Mouse (Mus musculus): ENCODE measurements at regions not wholly inside any gene's neighbourhood (a gene's known extent, or its start where the extent isn't known, plus 50 kb on each side); places are given as distances from the start of the nearest gene placed in this dataset.

- 74% methylated on average over 17 of the region's 17 CpGs for WGBS
- no peaks in the 10 kb centered on the region for H3K4me1 ChIP-seq (replicated peaks; ENCODE audit: control insufficient read depth, insufficient read depth, low read length)
- TF ChIP-seq POLR2A (IDR thresholded peaks at IDR 0.05; ENCODE audit: control insufficient read depth, extremely low read depth, insufficient read depth, low read length, poor library complexity) (no peak), CTCF (IDR thresholded peaks at IDR 0.05; ENCODE audit: borderline replicate concordance, control insufficient read depth, extremely low read depth, insufficient read depth, low read length, poor library complexity) (no peak)
- no peak overlapping the region for H3K27ac ChIP-seq (ENCODE audit: control insufficient read depth, insufficient read depth, low read length)
- no peak for DNase-seq
- H3K36me3 ChIP-seq (ENCODE audit: control insufficient read depth, insufficient read depth, low read length) = no peaks in the 10 kb centered on the region
- H3K4me3 ChIP-seq (ENCODE audit: control insufficient read depth, insufficient read depth, low read length) = no peak overlapping the region
- no peaks in the 10 kb centered on the region for H3K27me3 ChIP-seq (ENCODE audit: control insufficient read depth, insufficient read depth, low read length)
Observed at GRCm38 (mm10) chr2:9433110-9433940, 447.7 kb upstream of the 4930412O13Rik start.

DNA sequence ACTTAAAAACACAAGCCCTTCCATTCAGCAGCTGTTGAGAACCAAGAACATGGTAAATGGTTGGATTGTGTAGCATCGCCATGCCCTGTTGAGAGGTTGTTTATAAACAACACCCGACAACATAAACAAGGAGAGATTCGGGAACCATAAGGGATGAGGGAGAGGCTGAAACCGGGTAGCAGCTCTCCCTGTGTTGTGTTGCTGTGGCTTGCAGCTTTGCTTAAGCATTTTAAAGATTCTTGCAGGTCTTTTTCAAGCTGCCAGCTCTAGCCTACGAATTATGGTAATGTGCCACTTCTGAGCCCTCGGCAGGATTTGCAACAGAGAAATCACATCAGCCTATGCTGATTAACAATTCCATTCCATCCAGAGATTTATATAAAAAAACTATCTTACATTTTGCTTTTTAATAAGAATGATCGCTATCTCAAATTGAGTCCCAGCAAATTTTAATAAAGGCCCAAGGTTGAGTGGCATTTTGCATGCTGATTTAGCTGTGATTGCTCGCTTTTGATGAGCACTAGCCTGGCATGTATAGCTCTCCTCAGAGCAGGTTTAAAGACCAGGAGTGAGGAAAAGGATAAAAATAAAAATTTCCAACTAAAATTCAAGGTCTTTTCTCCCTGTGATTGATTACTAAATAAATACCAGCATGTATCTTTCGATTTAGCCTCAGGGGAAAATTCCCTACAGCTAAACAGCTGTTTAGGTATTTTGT, 445.7 kb upstream of the 4930412O13Rik start:
- no peak overlapping the region for H3K4me3 ChIP-seq (ENCODE audit: control insufficient read depth, insufficient read depth, low read length)
- H3K4me1 ChIP-seq (replicated peaks; ENCODE audit: control insufficient read depth, insufficient read depth, low read length) = no peaks in the 10 kb centered on the region
- no peaks in the 10 kb centered on the region for H3K36me3 ChIP-seq (ENCODE audit: control insufficient read depth, insufficient read depth, low read length)
- 85% methylated on average over 9 of the region's 9 CpGs for WGBS
- H3K27ac ChIP-seq (ENCODE audit: control insufficient read depth, insufficient read depth, low read length) = no peak overlapping the region
- no peaks in the 10 kb centered on the region for H3K27me3 ChIP-seq (ENCODE audit: control insufficient read depth, insufficient read depth, low read length)
- TF ChIP-seq POLR2A (IDR thresholded peaks at IDR 0.05; ENCODE audit: control insufficient read depth, extremely low read depth, insufficient read depth, low read length, poor library complexity) = no peak
- no peak for TF ChIP-seq CTCF (IDR thresholded peaks at IDR 0.05; ENCODE audit: borderline replicate concordance, control insufficient read depth, extremely low read depth, insufficient read depth, low read length, poor library complexity)
- no peak for DNase-seq

DNA sequence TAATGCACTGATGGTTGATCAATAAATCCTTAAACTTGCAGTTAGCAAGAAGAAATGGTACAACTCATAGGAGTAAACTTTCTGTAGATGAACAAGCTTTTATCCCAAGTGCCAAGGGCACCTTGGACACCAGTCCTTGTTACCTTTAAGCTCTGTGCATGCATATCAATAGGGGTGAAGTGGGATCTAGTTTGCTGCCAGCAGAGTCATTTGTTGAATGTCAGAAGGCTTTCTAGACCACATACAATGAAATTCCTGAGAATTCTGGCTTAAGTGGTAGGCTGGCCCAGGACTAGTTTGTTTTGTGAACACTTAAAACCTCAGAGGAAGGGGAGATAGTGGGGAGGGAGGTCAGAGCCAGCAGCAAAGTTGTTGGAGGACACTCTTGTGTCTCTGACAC, 437.9 kb upstream of the 4930412O13Rik start:
- no peak for DNase-seq
- H3K4me3 ChIP-seq (ENCODE audit: control insufficient read depth, insufficient read depth, low read length) = no peak overlapping the region
- no peak overlapping the region for H3K27ac ChIP-seq (ENCODE audit: control insufficient read depth, insufficient read depth, low read length)
- no peaks in the 10 kb centered on the region for H3K36me3 ChIP-seq (ENCODE audit: control insufficient read depth, insufficient read depth, low read length)
- no peaks in the 10 kb centered on the region for H3K4me1 ChIP-seq (replicated peaks; ENCODE audit: control insufficient read depth, insufficient read depth, low read length)
- H3K27me3 ChIP-seq (ENCODE audit: control insufficient read depth, insufficient read depth, low read length) = no peaks in the 10 kb centered on the region
- TF ChIP-seq POLR2A (IDR thresholded peaks at IDR 0.05; ENCODE audit: control insufficient read depth, extremely low read depth, insufficient read depth, low read length, poor library complexity) (no peak), CTCF (IDR thresholded peaks at IDR 0.05; ENCODE audit: borderline replicate concordance, control insufficient read depth, extremely low read depth, insufficient read depth, low read length, poor library complexity) (no peak)

GRCm38 (mm10) chr2:9445826-9446225, 435.2 kb upstream of the 4930412O13Rik start:
- DNase-seq = no peak
- H3K4me3 ChIP-seq (ENCODE audit: control insufficient read depth, insufficient read depth, low read length) = no peak overlapping the region
- H3K27ac ChIP-seq (ENCODE audit: control insufficient read depth, insufficient read depth, low read length) = no peak overlapping the region
- TF ChIP-seq POLR2A (IDR thresholded peaks at IDR 0.05; ENCODE audit: control insufficient read depth, extremely low read depth, insufficient read depth, low read length, poor library complexity) (no peak), CTCF (IDR thresholded peaks at IDR 0.05; ENCODE audit: borderline replicate concordance, control insufficient read depth, extremely low read depth, insufficient read depth, low read length, poor library complexity) (no peak)
- H3K36me3 ChIP-seq (ENCODE audit: control insufficient read depth, insufficient read depth, low read length) = no peaks in the 10 kb centered on the region
- no peaks in the 10 kb centered on the region for H3K27me3 ChIP-seq (ENCODE audit: control insufficient read depth, insufficient read depth, low read length)
- H3K4me1 ChIP-seq (replicated peaks; ENCODE audit: control insufficient read depth, insufficient read depth, low read length) = no peaks in the 10 kb centered on the region
- WGBS = 100% methylated on average over 1 of the region's 1 CpGs

GRCm38 (mm10) chr2:9464413-9464812, 416.6 kb upstream of the 4930412O13Rik start:
- no peaks in the 10 kb centered on the region for H3K36me3 ChIP-seq (ENCODE audit: control insufficient read depth, insufficient read depth, low read length)
- no peak for DNase-seq
- TF ChIP-seq CTCF (IDR thresholded peaks at IDR 0.05; ENCODE audit: borderline replicate concordance, control insufficient read depth, extremely low read depth, insufficient read depth, low read length, poor library complexity) (no peak), POLR2A (IDR thresholded peaks at IDR 0.05; ENCODE audit: control insufficient read depth, extremely low read depth, insufficient read depth, low read length, poor library complexity) (no peak)
- H3K4me1 ChIP-seq (replicated peaks; ENCODE audit: control insufficient read depth, insufficient read depth, low read length) = 0 out of 2 replicates have a peak, but pooled peaks cover 4% of the 10 kb centered on the region
- H3K4me3 ChIP-seq (ENCODE audit: control insufficient read depth, insufficient read depth, low read length) = no peak overlapping the region
- no peak overlapping the region for H3K27ac ChIP-seq (ENCODE audit: control insufficient read depth, insufficient read depth, low read length)
- no peaks in the 10 kb centered on the region; the same call in 1 of the 2 replicates for H3K27me3 ChIP-seq (ENCODE audit: control insufficient read depth, insufficient read depth, low read length)
- WGBS = 72% methylated on average over 4 of the region's 4 CpGs

DNA sequence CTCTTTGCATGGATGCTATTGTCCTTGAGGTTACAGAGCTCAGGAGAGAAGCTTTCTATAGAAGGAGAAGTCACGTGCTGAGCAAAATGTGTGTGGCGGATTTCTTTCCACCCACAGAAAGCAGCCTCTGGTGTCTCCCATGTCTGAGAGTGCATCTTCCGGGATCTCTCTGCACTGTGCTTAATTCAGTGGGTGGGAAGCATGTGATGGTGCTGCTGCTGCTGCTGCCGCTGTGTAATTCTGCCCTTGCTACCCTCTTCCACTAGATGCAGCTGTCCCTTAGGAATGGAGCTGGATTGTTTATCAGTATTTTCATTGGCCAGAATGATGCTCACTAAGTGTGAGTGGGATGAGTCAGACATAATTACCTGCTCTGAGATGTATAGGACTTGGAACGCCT, 416.2 kb upstream of the 4930412O13Rik start:
- Histone ChIP-seq H3K36me3 (ENCODE audit: control insufficient read depth, insufficient read depth, low read length) (no peaks in the 10 kb centered on the region), H3K27ac (ENCODE audit: control insufficient read depth, insufficient read depth, low read length) (no peak overlapping the region), H3K4me1 (replicated peaks; ENCODE audit: control insufficient read depth, insufficient read depth, low read length) (0 out of 2 replicates have a peak, but pooled peaks cover 4% of the 10 kb centered on the region), H3K27me3 (ENCODE audit: control insufficient read depth, insufficient read depth, low read length) (no peaks in the 10 kb centered on the region; the same call in 1 of the 2 replicates), H3K4me3 (ENCODE audit: control insufficient read depth, insufficient read depth, low read length) (no peak overlapping the region)
- WGBS = 91% methylated on average over 5 of the region's 5 CpGs
- DNase-seq = no peak
- TF ChIP-seq POLR2A (IDR thresholded peaks at IDR 0.05; ENCODE audit: control insufficient read depth, extremely low read depth, insufficient read depth, low read length, poor library complexity) (no peak), CTCF (IDR thresholded peaks at IDR 0.05; ENCODE audit: borderline replicate concordance, control insufficient read depth, extremely low read depth, insufficient read depth, low read length, poor library complexity) (no peak)
